In genomic region chr17:10531024-10531423, GRCm38 (mm10) we compare ENCODE assay signal across 8 mouse cellular contexts.
DNase-seq lines count a peak whose midpoint lies in the region; ATAC-seq and TF ChIP-seq lines count a peak whose summit lies in the region.
"Had no signal": no experiment of that assay in that cellular context is flagged by ENCODE, and none has a peak within 500 bp of the region (broad histone marks: within the 10 kb centered on the region; RNA-seq: fewer than 3 reads in every experiment).

No protein-coding gene starts in this region.

- no peak overlapping the region for H3K9ac ChIP-seq in hindbrain, postnatal 0 days (replicated peaks; ENCODE audit: low read length)
- no peak overlapping the region for H3K9ac ChIP-seq in CH12.LX (ENCODE audit: insufficient read depth, low read depth)
- H3K9ac ChIP-seq in kidney, postnatal 0 days (ENCODE audit: low read depth, low read length), result no peak overlapping the region
- H3K9ac ChIP-seq: neural tube, embryonic 13.5 days had no signal

- H3K27ac ChIP-seq in hindbrain, postnatal 0 days, result no peak overlapping the region
- no peak overlapping the region for H3K27ac ChIP-seq in hindbrain, embryonic 10.5 days
- no peak overlapping the region for H3K27ac ChIP-seq in CH12.LX (ENCODE audit: insufficient read depth, low read depth)
- H3K27ac ChIP-seq in kidney, postnatal 0 days, result no peak overlapping the region
- H3K27ac ChIP-seq: neural tube, embryonic 13.5 days had no signal

- dilution Hi-C loops in CH12.LX (cut with MboI; ENCODE audit: extremely low pct_ligation_motif_present, extremely low pct_unique_long_range_greater_than_20kb, low sequenced_read_pairs), result no loop called here

- no peaks in the 10 kb centered on the region for H3K27me3 ChIP-seq in hindbrain, postnatal 0 days (ENCODE audit: insufficient read depth, low read length)
- H3K27me3 ChIP-seq in hindbrain, embryonic 10.5 days (ENCODE audit: insufficient read depth, poor library complexity, severe bottlenecking), result no peaks in the 10 kb centered on the region
- H3K27me3 ChIP-seq in CH12.LX (replicated peaks), result no peaks in the 10 kb centered on the region
- no peaks in the 10 kb centered on the region for H3K27me3 ChIP-seq in kidney, postnatal 0 days (ENCODE audit: insufficient read depth, low read length)
- H3K27me3 ChIP-seq: neural tube, embryonic 13.5 days had no signal

- no peaks in the 10 kb centered on the region for H3K9me3 ChIP-seq in hindbrain, postnatal 0 days (ENCODE audit: low read length)
- H3K9me3 ChIP-seq in hindbrain, embryonic 10.5 days, result no peaks in the 10 kb centered on the region
- no peaks in the 10 kb centered on the region for H3K9me3 ChIP-seq in CH12.LX (replicated peaks; ENCODE audit: low read length)
- H3K9me3 ChIP-seq in kidney, postnatal 0 days (replicated peaks; ENCODE audit: low read length), result no peaks in the 10 kb centered on the region
- H3K9me3 ChIP-seq: neural tube, embryonic 13.5 days had no signal

- no peaks in the 10 kb centered on the region for H3K79me2 ChIP-seq in CH12.LX (replicated peaks; ENCODE audit: control insufficient read depth, extremely low read depth, insufficient read depth, poor library complexity, severe bottlenecking)

- no peak overlapping the region for H3K4me2 ChIP-seq in hindbrain, postnatal 0 days (ENCODE audit: low read depth, low read length)
- no peak overlapping the region; the same call in 1 of the 2 replicates for H3K4me2 ChIP-seq in CH12.LX (ENCODE audit: insufficient read depth, low read depth, poor library complexity, severe bottlenecking)
- H3K4me2 ChIP-seq in kidney, postnatal 0 days (ENCODE audit: low read length), result no peak overlapping the region
- H3K4me2 ChIP-seq: neural tube, embryonic 13.5 days had no signal

- no peaks in the 10 kb centered on the region for H3K36me3 ChIP-seq in hindbrain, postnatal 0 days (ENCODE audit: insufficient read depth, low read length)
- no peaks in the 10 kb centered on the region for H3K36me3 ChIP-seq in hindbrain, embryonic 10.5 days
- H3K36me3 ChIP-seq in CH12.LX (replicated peaks in 1 of 2; ENCODE audit: control insufficient read depth in 1 of 2, insufficient read depth in 1 of 2, low read length in 1 of 2), result no peaks in the 10 kb centered on the region
- no peaks in the 10 kb centered on the region for H3K36me3 ChIP-seq in kidney, postnatal 0 days (ENCODE audit: insufficient read depth, low read length)
- H3K36me3 ChIP-seq: neural tube, embryonic 13.5 days had no signal

- no peak for TF ChIP-seq POLR2A in CH12.LX (IDR thresholded peaks at IDR 0.05; ENCODE audit: low read depth, low read length)

- WGBS in hindbrain, postnatal 0 days, result 30% methylated on average over 8 of the region's 8 CpGs
- WGBS in hindbrain, embryonic 10.5 days, result 37% methylated on average over 8 of the region's 8 CpGs
- 31% methylated on average over 8 of the region's 8 CpGs for WGBS in kidney, postnatal 0 days

- 0 out of 2 replicates have a peak, but pooled peaks cover 6% of the 10 kb centered on the region for H3K4me1 ChIP-seq in hindbrain, postnatal 0 days (ENCODE audit: insufficient read depth, low read length)
- H3K4me1 ChIP-seq in hindbrain, embryonic 10.5 days (replicated peaks), result 0 out of 2 replicates have a peak, but pooled peaks cover 8% of the 10 kb centered on the region
- peaks cover 0 to 8% of the 10 kb centered on the region in 2 experiments; a peak in 1 of 4 replicates for H3K4me1 ChIP-seq in CH12.LX (ENCODE audit: control insufficient read depth in 1 of 2, insufficient read depth in 2 of 2)
- no peaks in the 10 kb centered on the region for H3K4me1 ChIP-seq in kidney, postnatal 0 days (replicated peaks; ENCODE audit: insufficient read depth, low read length)

- TF ChIP-seq RAD21 in CH12.LX (IDR thresholded peaks at IDR 0.05; ENCODE audit: low read depth, low read length), result peak; percentile 37

- TF ChIP-seq EP300 in CH12.LX (IDR thresholded peaks at IDR 0.05; ENCODE audit: low read length), result no peak

- TF ChIP-seq CTCF in hindbrain, postnatal 0 days (IDR thresholded peaks at IDR 0.05; ENCODE audit: low read depth), result peak; percentile 53
- TF ChIP-seq CTCF in CH12.LX (conservative IDR thresholded peaks at IDR 0.05 in 1 of 2, IDR thresholded peaks at IDR 0.05 in 1 of 2; ENCODE audit: low read depth in 2 of 2, low read length in 2 of 2), result peak in 1 of 2 experiments; percentile 61; a peak in 2 of 4 replicates
- peak; percentile 68 for TF ChIP-seq CTCF in kidney, postnatal 0 days (IDR thresholded peaks at IDR 0.05; ENCODE audit: low read depth)

- peak; percentile 51 for DNase-seq in hindbrain, postnatal 0 days (ENCODE audit: low spot score)
- no peak for DNase-seq in hindbrain, embryonic 10.5 days (ENCODE audit: low spot score)
- DNase-seq in CH12.LX (ENCODE audit: extremely low read depth) (peak; percentile 40), R1 (ENCODE audit: low read depth, low spot score) (peak; percentile 80)
- DNase-seq in kidney, postnatal 0 days (ENCODE audit: low spot score), result peak; percentile 69
- peak; percentile 46 for DNase-seq in retina, embryonic 14.5 days (ENCODE audit: low spot score)
- DNase-seq in natural killer cell, adult 2 months (ENCODE audit: low spot score in 2 of 2), result no peak

- in situ Hi-C loops in CH12.LX (cut with MboI; ENCODE audit: low pct_ligation_motif_present, low pct_unique_long_range_greater_than_20kb, low sequenced_read_pairs), result no loop called here

- no peak for ATAC-seq in hindbrain, postnatal 0 days
- ATAC-seq in kidney, postnatal 0 days (replicated peaks; ENCODE audit: low FRiP score, low read depth), result no peak

- H3K4me3 ChIP-seq in hindbrain, postnatal 0 days (ENCODE audit: low read length), result no peak overlapping the region
- H3K4me3 ChIP-seq in hindbrain, embryonic 10.5 days, result no peak overlapping the region
- no peak overlapping the region for H3K4me3 ChIP-seq in CH12.LX (replicated peaks in 1 of 3; ENCODE audit: low read depth in 2 of 3, low read length in 2 of 3, poor library complexity in 1 of 3)
- no peak overlapping the region for H3K4me3 ChIP-seq in kidney, postnatal 0 days (replicated peaks; ENCODE audit: low read depth, low read length)
- H3K4me3 ChIP-seq: neural tube, embryonic 13.5 days had no signal

TF ChIP-seq in CH12.LX, 34 proteins besides CTCF, POLR2A, EP300 and RAD21:
- TF ChIP-seq SMC3 (IDR thresholded peaks at IDR 0.05; ENCODE audit: low read depth, low read length) (peak; percentile 58), NRF1 (IDR thresholded peaks at IDR 0.05; ENCODE audit: low read depth, low read length) (no peak)

Comparison
In these comparisons a context has a peak if more than half of its experiments do, and no peak if none do; other contexts are left out.
1. DNase-seq: peak in hindbrain, postnatal 0 days (single experiment), CH12.LX (single experiment), R1 (single experiment), kidney, postnatal 0 days (single experiment) and retina, embryonic 14.5 days (single experiment); none in hindbrain, embryonic 10.5 days (single experiment) and natural killer cell, adult 2 months (0 of 2).